Mouse (Mus musculus) T-helper 17 cell (primary cell): ENCODE data around the gene Actg1.

Source experiments
- in situ Hi-C, 2 experiments: fragments of 300-600 bp; cut with MboI, MseI; formaldehyde crosslinking; loops; 1 replicate in 1 of 2; 2 replicates in 1 of 2; pipeline ENCODE4 v1.15.1; 2025; ENCODE audit warnings: high pct_unique_total_duplicates in 2 of 2

Gene Actg1

DNA sequence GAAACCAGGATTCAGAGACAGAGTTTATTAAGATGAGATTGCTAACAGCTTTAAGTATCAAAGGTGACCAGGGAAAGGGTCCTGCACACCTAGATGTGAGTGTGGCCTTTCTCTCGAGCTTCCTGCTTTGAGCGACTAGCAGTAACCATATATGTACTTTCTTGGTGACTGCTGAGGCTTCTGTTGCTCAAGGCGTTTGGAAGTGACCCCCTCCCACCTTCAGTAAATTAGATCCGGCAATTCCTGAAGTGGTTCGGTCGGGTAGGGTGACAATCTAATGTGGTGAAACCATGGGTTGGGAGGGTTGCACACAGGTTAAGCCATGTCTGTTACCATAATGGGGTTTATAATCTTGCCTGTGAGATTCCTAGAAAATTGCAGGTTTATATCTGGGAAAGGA lies 36.3 kb downstream of the Actg1 start:
- in situ Hi-C loops: no loop called here

DNA sequence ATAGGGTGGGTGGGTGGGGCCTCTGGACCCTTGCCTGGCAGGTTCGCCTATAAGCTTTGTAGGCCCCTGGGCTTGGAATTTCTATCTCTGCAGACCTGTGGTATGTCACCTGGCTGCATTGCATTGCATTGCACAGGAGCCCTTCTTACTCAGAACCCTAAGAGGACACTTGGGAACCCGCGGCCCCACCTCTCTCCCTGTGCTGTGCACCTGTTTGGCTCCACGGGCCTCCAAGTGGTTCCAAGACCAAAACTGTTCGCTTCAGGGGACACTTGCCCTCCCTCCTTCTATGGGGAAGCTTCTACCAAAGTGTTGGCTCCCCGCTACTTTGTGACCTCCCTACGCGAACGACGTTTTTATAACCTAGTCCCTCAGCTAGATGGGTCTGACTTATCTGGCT lies 36.8 kb downstream of the Actg1 start:
- in situ Hi-C loops: no loop called here

DNA sequence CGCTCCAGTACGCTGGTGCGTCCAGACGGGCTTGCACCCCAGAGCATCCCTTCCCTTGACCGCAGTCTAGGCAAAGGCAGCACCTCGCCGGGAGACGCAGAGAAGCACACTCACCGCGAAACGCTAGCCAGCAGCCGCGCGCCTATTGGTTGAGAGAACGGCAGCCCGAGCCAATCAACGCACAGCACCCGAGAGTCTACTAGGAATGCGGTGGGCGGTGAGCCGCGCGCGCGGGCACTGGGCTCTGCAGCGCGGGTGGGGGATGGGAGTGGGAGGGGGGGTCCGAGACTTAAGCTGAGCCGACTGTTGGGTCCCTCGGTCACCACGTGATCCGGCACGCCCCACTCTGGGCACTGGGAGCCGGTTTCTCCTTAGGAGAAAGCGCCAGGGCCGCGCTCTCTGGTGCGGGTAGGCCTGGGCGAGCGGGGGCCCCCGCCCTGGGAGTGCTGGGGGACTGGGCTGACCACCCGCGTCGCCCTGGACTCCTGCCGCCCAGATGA lies 37.5 kb downstream of the Actg1 start:
- in situ Hi-C loops: no loop called here

DNA sequence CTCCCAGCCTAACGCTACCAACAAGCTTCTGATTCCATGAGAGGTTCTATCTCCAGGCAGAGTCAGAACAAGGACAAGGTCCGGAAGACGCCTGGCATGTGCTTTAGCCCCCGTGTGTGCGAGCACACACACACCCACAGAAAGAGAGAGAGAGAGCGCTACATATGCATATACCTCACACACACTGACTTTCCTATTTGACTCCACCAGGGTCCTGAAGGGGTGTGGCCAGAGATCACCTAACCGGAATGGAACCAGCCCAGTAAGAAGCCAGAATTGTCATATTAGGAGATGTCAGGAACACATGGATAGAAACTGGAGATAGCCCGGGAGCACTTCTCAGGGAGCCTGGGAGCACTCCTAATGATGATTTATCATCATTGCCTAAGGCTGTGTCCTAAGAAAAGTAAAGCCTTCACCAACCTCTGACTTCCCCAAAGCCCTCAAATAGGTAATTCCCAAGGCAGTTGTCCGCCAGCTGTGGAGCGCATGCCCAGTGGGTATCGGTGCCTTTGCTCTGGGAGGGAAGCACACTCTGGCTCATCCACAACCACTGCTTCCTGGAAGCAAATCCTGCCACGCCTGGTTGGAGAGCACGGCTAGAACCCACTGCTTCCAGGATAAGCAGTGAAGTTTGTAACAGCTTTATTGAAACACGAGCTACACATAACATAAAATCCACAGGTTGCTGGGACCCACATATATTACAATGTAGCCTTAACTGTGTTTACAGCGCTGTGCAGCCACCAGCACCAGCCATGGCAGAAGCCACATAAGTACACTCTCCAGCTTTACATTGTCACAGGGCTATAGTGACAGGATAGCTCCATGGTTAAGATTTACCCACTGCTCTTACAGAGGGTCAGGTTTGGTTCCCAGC lies 39.7 kb downstream of the Actg1 start:
- in situ Hi-C loops: loop anchor here in 1 of 2 experiments (5.0 kb wide), 1 partner anchor 44 kb away; no protein-coding TSS in a partner anchor

DNA sequence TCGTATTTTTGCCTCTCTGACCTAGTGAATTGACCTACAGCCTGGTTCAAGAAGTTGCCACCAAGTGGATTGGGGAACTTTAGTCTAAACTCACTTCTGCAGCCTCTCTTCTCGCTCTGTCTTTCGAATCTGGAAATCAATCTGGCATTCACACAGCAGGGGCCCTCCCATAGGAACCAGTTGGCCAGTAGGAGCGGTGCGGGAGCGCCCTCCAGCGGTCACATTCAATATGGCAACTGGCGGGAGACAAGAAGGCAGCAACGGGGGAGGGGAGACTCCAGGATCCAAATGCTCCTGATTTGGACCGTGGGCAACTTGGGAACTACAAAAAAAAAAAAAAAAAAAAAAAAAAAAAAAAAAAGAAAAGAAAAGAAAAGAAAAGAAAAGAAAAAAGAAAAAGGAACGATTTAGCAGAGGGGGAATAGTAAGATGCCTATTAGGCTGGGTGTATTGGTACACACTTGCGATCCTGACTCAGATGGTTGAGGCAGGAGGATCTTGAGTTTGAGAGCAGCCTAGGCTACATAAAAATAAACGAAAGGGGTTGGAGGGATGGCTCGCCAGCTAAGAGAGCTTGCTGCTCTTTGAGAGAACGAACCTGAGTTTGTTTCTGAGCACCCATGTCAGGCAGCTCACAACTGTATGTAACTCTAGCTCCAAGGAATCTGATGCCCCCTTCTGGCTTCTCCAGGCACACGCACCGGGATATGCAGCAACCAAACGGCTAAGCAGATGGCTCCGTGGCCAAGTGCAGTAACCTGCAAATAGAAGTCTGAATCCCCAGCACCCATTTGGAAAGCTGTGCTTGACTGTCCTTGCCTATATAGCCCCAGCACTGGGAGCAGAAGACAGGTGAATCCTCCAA lies 40.5 kb downstream of the Actg1 start:
- in situ Hi-C loops: loop anchor here in 1 of 2 experiments (5.0 kb wide), 1 partner anchor 45 kb away; no protein-coding TSS in a partner anchor

DNA sequence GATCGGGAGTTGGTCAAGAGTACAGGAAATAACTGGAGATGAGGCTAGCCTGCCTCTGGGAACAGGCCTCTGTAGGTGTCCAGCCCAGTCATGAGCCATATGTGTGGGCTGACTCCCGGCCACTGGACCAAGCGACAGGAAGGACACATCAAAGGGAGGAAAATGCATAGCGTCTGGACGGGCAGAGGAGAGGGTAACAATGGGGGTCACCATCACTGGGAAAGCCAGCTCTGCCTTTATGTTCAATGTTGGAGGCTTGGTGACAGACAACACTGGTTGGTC lies 41.3 kb downstream of the Actg1 start:
- in situ Hi-C loops: loop anchor here in 1 of 2 experiments (5.0 kb wide), 1 partner anchor 45 kb away; no protein-coding TSS in a partner anchor

DNA sequence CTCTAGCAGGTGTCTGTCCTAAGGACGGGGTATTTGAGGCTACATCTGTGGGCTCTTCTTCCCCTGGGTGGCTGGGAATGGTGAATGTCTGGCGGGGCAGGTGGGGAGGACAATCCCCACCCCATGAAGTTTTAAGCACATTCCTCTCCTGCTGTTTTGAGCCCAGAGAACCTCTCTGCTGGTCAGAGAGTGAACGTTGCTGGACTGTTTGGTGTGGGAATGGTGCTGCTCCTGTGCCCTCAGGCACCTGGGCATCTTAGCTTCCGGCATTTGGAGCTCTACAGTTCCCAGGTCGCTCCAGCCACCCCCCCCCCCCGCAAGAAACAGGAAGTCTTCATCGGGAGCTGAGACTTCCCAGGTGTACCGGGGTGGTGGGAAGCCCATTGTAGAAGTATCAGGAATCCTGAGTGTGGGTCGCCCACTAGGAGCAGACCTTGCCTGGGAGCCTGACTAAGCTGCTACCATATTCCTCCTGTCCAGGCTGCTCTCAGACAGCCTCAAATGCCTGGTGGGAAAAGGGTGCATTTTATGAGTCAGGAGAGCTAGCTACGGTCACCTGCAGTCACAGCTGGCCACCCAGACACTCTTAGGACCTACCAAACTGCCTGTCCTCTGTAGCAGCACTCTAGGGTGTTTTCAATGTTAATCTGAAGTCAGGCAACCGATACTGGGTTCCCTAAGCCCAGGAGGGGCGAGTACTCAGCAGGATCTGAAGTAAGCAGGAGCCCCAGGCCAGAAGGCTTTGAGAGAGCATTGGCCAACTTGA lies 41.8 kb downstream of the Actg1 start:
- in situ Hi-C loops: loop anchor here in 1 of 2 experiments (5.0 kb wide), 1 partner anchor 46 kb away; no protein-coding TSS in a partner anchor

DNA sequence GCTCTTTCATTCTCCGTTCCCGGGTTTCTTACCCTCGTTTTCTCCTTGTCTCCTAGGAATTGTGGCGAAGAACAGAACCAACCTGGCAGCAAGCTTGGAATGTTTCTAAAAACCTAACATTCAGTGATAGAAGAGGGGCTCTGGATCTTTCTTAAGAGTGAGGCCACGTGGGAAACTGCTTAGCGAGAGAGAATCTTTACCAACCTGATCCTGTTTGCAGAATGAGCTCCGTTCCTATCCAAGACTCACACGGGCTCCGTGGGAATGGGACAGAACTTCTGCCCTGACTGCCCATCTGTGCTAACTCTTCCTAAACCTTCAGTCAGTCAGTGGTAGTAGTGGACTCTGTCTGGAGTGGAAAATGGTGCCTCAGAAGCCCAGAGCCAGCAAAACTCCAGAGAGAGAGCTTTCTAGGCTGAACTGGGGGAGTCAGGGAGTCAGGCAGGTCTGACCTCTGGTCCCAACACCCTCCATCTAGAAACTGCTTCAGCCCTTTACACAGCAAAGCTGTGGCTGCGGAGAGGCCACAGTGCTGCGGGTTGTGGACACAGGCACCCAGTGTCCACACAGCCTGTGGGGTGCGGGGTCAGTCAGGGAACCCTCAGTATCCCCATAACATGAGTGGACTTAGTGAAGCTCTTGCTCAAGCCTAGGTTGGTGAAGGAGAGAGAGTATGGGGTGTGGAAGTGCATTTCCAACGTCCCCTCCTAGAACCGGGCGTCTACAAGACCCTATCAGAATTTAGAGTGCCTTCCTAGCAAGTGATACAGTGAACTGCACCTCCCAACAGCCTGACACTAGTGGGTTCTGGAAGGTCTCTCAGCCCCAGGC lies 42.6 kb downstream of the Actg1 start:
- in situ Hi-C loops: loop anchor here in 1 of 2 experiments (5.0 kb wide), 1 partner anchor 47 kb away; no protein-coding TSS in a partner anchor

DNA sequence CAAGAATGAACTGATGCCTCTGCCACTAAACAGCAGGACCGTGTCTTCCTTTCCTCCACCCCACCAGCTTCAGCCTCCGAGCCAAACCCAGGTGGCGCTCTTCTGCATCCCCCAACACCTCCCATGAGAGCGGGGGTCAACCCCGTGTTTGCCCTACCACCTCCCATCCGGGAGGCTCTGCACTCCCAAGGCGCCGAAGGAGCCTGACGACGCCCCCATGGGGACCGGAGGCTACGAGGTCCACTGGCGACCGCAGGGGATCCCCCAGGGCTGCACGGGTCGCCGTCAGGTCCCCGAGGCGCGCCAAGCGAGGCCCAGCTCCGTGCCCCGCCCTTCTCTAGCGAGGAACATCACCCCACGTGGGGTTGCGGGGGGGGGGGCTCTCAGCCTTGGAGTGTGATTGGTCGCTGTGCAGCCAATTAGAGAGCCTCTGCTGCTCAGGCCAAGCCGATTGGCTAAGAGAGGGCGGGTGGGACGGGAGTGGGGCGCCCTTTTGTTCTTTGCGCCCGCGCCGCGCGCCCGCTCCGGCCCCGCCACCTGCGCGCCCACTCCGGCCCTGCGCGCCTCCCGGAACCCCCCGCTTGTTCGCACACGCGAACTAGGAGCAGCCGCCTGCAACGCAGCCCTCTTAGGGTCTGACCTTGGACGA lies 43.3 kb downstream of the Actg1 start:
- in situ Hi-C loops: loop anchor here in 1 of 2 experiments (5.0 kb wide), 1 partner anchor 47 kb away; no protein-coding TSS in a partner anchor

DNA sequence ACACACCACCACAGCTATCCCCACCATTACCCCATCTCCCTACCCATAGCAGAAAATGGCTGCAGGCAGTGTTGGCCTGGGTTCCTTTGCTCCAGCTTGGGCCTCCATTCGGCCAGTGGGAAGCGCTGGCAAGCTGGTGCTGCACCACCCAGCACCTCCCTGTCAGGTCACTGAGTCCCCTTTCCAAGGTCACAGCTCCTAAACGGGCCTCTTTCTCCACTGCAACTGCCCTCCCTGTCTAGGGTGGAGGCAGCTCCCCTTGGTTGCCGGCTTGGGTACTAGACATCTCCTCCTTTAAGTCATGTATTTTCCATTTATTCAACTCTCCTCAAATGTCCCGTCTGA lies 44.0 kb downstream of the Actg1 start:
- in situ Hi-C loops: no loop called here

DNA sequence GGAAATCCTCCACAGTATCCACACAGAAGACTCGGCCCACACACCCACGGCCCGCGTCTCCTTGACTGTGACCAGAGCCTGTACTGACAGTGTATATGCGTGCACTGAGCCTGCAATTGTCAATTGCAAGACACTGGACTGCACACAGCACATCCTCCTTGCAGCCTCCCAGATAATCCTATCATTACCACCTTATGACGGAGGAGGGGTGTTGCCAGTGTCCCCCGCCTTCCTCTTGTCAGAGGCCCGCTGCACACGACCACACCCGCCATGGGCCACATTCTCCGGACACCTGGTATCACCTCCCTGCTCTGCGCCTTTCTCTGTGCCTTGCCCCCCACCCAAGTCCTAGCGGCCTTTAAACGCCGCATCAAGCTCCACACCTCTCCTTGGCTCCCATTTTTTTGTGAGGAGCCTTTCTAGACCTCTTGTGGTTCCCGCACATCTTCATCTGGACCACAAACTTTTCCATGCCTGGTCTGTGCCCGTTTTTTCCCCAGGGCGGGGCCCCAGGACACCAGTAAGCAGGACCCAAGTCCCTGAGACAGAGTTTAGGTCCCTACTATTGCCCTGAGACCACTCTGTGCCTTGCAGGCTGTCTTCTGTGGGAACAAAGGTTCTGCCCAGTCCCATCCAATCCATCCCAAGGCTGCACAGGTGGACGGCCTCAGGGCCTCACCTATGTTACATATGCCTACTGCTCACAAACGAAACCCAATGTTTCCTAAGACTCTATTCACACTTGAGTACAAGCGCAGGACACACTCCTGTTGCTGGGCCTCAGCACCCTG lies 44.6 kb downstream of the Actg1 start:
- in situ Hi-C loops: no loop called here

DNA sequence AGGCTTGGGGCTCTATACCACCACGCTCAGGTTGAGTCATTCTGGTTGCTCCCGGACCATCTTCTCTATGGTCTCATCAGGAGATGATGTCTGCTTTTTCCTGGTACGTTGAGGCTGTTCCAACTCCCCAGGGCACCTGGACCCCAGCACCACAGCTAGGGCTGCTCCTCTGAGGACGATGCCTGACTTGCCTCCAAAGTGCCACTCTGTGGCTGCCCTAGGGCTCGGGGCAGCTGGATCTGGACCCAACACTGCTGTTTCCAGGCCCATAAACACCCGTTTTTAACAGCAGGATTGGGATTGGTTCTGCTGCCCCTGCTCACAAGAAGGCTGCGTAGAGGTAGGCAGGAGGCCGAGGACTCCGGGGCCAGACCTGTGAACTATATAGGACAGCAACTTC lies 45.2 kb downstream of the Actg1 start:
- in situ Hi-C loops: no loop called here

DNA sequence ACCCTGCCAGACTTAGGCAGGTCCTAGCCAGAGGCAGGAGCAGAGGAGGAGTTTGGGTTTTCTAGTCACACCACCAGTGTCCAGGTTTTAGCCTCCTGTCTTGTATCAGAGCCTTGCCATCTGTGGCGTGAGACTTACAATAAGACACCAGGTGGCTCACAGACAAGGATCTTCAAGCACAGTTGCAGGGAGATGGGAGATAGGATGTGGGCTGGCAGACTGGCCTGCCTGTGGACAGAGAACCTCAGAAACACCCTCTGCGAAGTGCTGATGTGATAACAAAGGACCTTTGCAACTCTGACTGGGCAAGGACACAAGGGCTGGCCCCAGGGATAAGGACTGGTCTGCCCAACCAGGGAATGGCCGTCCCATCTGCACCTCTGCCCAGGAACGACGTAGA lies 48.9 kb downstream of the Actg1 start:
- in situ Hi-C loops: no loop called here

DNA sequence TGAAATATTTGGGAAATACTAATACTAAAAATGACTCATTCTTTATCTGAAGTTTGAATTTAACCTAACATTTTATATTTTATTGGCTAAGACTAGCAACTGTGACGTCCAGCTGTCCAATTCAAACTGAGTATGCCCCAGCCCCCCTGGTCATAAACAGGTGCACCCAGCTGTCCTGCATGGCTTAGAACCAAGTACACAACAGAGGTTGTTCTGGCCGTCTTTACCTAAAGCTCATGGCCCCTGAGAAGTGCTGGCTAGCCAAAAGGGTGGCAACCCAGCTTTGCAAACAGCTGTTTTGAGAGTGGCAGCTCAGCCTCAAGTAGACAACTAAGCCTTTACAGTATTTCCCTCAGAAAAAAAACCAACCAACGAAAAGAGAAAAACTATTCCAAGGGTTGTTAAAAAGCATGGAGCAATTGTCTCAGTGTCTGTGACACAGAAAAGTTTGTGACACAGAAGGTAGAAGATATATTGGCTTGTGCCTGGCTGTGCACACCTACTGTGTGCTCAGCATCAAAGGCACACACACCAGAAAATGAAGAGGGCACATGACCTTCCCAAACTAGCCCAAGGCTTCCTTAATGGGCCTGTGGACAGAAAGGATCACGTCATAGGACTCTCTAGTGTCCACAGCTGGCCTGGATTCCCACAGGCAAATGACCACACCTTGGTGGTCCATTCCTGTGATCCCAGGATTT lies 49.8 kb downstream of the Actg1 start:
- in situ Hi-C loops: no loop called here

DNA sequence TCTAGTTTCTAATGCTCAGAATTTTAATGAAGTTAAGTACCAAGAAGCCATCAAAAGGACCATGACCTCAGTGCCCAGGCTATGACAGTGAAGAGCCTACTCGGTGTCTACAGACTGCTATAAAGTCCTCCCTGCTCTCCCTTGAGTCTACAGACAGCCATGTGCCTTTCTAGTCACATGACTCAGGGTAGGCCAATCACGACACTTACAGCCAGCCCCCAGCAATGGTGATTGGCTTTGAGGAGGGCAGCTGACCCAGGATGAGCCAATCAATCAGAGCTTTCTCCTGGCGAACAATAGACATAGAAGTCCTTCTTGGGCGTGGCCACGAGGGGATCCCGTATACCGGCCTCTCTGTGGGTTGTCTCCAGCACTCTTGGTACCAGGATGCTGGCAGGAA lies 50.6 kb downstream of the Actg1 start:
- in situ Hi-C loops: no loop called here

DNA sequence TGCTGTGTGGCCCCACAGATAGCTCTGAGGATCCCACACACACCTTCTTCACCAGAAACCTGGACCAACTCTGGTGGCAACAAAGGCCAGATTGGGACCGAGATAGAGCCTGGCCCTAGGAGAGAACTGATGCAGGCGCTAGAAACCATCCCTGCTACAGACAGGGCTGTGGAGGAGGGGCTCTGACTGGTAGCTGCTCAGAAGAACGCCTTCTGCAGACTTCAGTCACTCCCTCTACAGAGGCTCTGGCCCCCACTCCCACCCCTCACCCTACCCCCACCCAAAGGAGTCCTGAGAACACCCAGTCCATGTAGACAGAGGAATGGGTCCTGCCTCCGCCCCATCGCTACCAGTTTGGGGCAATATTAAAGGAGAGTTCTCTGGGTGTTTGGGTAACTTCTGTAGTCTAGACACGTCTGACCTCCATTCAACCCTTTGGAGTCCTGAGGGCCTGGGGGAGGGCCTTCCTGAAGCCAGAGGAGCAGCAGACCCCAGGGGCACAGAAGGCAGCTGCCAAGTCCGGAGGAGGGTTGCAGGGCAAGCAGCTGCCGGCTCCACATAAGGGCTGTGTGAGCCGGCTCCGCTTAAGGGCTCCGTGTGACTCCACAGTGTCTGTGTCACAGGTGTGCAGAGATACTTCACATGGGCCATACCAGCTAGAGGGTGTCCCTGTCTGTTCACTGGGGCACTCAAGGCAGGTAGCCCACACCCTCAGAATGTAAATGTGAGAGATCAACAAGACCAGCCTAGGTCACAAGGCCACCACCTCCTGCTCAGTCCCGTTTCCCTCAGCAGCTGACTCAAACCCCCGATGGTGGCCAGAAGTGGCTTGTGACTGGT lies 51.8 kb downstream of the Actg1 start:
- in situ Hi-C loops: no loop called here
